Mouse (Mus musculus): ENCODE measurements around the gene Spock1. TPM values are rescaled to one million over a fixed set of nuclear protein-coding genes. Genes with fewer than 3 reads are reported as not detected.

Spock1 gene
- polyA plus RNA-seq, 1 experiment from 2014 or later, result 31.2 TPM

GRCm38 (mm10) chr13:57549743-57550142 lies 358.4 kb downstream of the Spock1 start:
- Histone ChIP-seq H3K9me3 (replicated peaks; ENCODE audit: control insufficient read depth, low read length) (no peaks in the 10 kb centered on the region), H3K27me3 (replicated peaks; ENCODE audit: control insufficient read depth, insufficient read depth, low read length) (no peaks in the 10 kb centered on the region), H3K36me3 (ENCODE audit: control insufficient read depth, insufficient read depth, low read length) (no peaks in the 10 kb centered on the region), H3K4me1 (ENCODE audit: control insufficient read depth, insufficient read depth, low read length) (no peaks in the 10 kb centered on the region), H3K9ac (ENCODE audit: low read length) (no peak overlapping the region), H3K27ac (ENCODE audit: low read depth, low read length) (no peak overlapping the region), H3K4me3 (ENCODE audit: low read depth, low read length) (no peak overlapping the region), H3K4me2 (ENCODE audit: low read length) (no peak overlapping the region)
- WGBS, result 24% methylated on average over 5 of the region's 5 CpGs
- DNase-seq (ENCODE audit: low spot score) (peak; percentile 58), ATAC-seq (no peak)

DNA sequence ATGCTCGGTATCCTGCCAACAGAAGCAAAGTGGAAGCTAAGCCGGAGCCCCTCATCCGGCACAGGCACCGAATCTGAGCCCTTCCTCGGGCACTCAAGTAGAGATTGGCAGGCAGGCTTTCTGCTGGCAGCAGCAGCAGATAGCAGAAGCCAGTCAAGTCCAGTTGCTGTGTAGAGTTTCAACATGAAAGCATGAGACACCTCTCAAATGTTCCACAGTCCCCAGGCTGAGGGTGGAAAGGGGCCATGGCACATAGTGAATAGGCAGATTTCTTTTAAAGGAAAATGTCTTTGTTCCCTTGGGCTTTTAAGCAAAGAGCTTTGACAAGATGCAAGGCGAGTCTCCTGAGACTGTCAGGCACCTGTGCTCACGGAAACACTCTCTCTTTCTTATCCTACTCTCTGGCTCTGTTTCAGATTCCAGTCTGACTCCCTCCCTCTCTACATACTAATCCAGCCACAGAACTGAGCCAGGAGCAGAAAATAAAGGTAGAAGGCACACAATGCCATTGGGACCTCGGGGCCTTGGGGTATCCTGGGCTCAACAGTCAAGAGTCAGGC lies 371.1 kb downstream of the Spock1 start:
- no peak overlapping the region for H3K4me2 ChIP-seq (ENCODE audit: low read length)
- no peak overlapping the region for H3K9ac ChIP-seq (ENCODE audit: low read length)
- H3K4me1 ChIP-seq (ENCODE audit: control insufficient read depth, insufficient read depth, low read length), result no peaks in the 10 kb centered on the region
- ATAC-seq (no peak), DNase-seq (ENCODE audit: low spot score) (peak; percentile 23)
- no peaks in the 10 kb centered on the region for H3K9me3 ChIP-seq (replicated peaks; ENCODE audit: control insufficient read depth, low read length)
- no peak overlapping the region for H3K27ac ChIP-seq (ENCODE audit: low read depth, low read length)
- 70% methylated on average over 8 of the region's 8 CpGs for WGBS
- no peak overlapping the region for H3K4me3 ChIP-seq (ENCODE audit: low read depth, low read length)
- H3K27me3 ChIP-seq (replicated peaks; ENCODE audit: control insufficient read depth, insufficient read depth, low read length), result no peaks in the 10 kb centered on the region
- no peaks in the 10 kb centered on the region for H3K36me3 ChIP-seq (ENCODE audit: control insufficient read depth, insufficient read depth, low read length)

- Histone ChIP-seq H3K4me1 (ENCODE audit: control insufficient read depth, insufficient read depth, low read length) (no peaks in the 10 kb centered on the region), H3K4me3 (ENCODE audit: low read depth, low read length) (no peak overlapping the region), H3K36me3 (ENCODE audit: control insufficient read depth, insufficient read depth, low read length) (no peaks in the 10 kb centered on the region), H3K27ac (ENCODE audit: low read depth, low read length) (no peak overlapping the region), H3K27me3 (replicated peaks; ENCODE audit: control insufficient read depth, insufficient read depth, low read length) (no peaks in the 10 kb centered on the region), H3K9me3 (replicated peaks; ENCODE audit: control insufficient read depth, low read length) (no peaks in the 10 kb centered on the region), H3K4me2 (ENCODE audit: low read length) (no peak overlapping the region), H3K9ac (ENCODE audit: low read length) (no peak overlapping the region)
- DNase-seq (ENCODE audit: low spot score) (no peak), ATAC-seq (no peak)
- WGBS, result 95% methylated on average over 7 of the region's 7 CpGs
Measured at GRCm38 (mm10) chr13:57534325-57534724, 373.8 kb downstream of the Spock1 start.

- Histone ChIP-seq H3K36me3 (ENCODE audit: control insufficient read depth, insufficient read depth, low read length) (no peaks in the 10 kb centered on the region), H3K4me1 (ENCODE audit: control insufficient read depth, insufficient read depth, low read length) (no peaks in the 10 kb centered on the region), H3K27ac (ENCODE audit: low read depth, low read length) (no peak overlapping the region), H3K4me3 (ENCODE audit: low read depth, low read length) (no peak overlapping the region), H3K9me3 (replicated peaks; ENCODE audit: control insufficient read depth, low read length) (no peaks in the 10 kb centered on the region), H3K4me2 (ENCODE audit: low read length) (no peak overlapping the region), H3K9ac (ENCODE audit: low read length) (no peak overlapping the region), H3K27me3 (replicated peaks; ENCODE audit: control insufficient read depth, insufficient read depth, low read length) (no peaks in the 10 kb centered on the region)
- DNase-seq (ENCODE audit: low spot score) (no peak), ATAC-seq (no peak)
Measured at GRCm38 (mm10) chr13:57525946-57526345, 382.2 kb downstream of the Spock1 start.

GRCm38 (mm10) chr13:57524546-57524945 lies 383.6 kb downstream of the Spock1 start:
- Histone ChIP-seq H3K4me2 (ENCODE audit: low read length) (no peak overlapping the region), H3K36me3 (ENCODE audit: control insufficient read depth, insufficient read depth, low read length) (no peaks in the 10 kb centered on the region), H3K27me3 (replicated peaks; ENCODE audit: control insufficient read depth, insufficient read depth, low read length) (no peaks in the 10 kb centered on the region), H3K4me1 (ENCODE audit: control insufficient read depth, insufficient read depth, low read length) (peaks cover 7% of the 10 kb centered on the region; the same call in 1 of the 2 replicates), H3K4me3 (ENCODE audit: low read depth, low read length) (no peak overlapping the region), H3K9ac (ENCODE audit: low read length) (no peak overlapping the region), H3K27ac (ENCODE audit: low read depth, low read length) (no peak overlapping the region), H3K9me3 (replicated peaks; ENCODE audit: control insufficient read depth, low read length) (no peaks in the 10 kb centered on the region)
- ATAC-seq (no peak), DNase-seq (ENCODE audit: low spot score) (no peak)
- 69% methylated on average over 3 of the region's 3 CpGs for WGBS

DNA sequence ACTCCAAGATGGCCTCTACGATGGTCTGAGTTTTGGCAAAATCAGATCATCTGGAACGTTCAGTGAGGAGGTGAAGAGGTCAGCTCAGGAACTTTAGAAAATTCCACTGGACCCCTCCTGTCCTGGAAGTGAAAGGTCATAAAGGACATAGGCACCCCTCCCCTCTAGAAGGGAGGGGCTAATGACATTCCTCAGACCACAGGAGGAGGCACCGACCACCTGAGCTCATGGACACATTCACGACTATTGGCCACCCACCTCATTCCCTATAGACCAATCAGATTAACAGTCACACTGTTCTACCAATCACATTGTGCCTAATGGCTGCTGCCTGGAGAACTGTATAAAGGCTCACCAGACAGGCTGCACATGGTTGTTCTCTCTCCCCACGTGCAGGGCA lies 384.8 kb downstream of the Spock1 start:
- ATAC-seq (no peak), DNase-seq (ENCODE audit: low spot score) (no peak)
- Histone ChIP-seq H3K27me3 (replicated peaks; ENCODE audit: control insufficient read depth, insufficient read depth, low read length) (no peaks in the 10 kb centered on the region), H3K9me3 (replicated peaks; ENCODE audit: control insufficient read depth, low read length) (no peaks in the 10 kb centered on the region), H3K4me2 (ENCODE audit: low read length) (no peak overlapping the region), H3K4me1 (ENCODE audit: control insufficient read depth, insufficient read depth, low read length) (peaks cover 7% of the 10 kb centered on the region; the same call in 1 of the 2 replicates), H3K9ac (ENCODE audit: low read length) (no peak overlapping the region), H3K27ac (ENCODE audit: low read depth, low read length) (no peak overlapping the region), H3K36me3 (ENCODE audit: control insufficient read depth, insufficient read depth, low read length) (no peaks in the 10 kb centered on the region), H3K4me3 (ENCODE audit: low read depth, low read length) (no peak overlapping the region)
- 83% methylated on average over 5 of the region's 5 CpGs for WGBS

- ATAC-seq (no peak), DNase-seq (ENCODE audit: low spot score) (no peak)
- no peaks in the 10 kb centered on the region for H3K9me3 ChIP-seq (replicated peaks; ENCODE audit: control insufficient read depth, low read length)
- no peaks in the 10 kb centered on the region for H3K36me3 ChIP-seq (ENCODE audit: control insufficient read depth, insufficient read depth, low read length)
- no peaks in the 10 kb centered on the region for H3K27me3 ChIP-seq (replicated peaks; ENCODE audit: control insufficient read depth, insufficient read depth, low read length)
- WGBS, result 85% methylated on average over 4 of the region's 4 CpGs
- H3K4me2 ChIP-seq (ENCODE audit: low read length), result no peak overlapping the region
- peaks cover 7% of the 10 kb centered on the region; the same call in 1 of the 2 replicates for H3K4me1 ChIP-seq (ENCODE audit: control insufficient read depth, insufficient read depth, low read length)
- H3K9ac ChIP-seq (ENCODE audit: low read length), result no peak overlapping the region
- H3K27ac ChIP-seq (ENCODE audit: low read depth, low read length), result no peak overlapping the region
- no peak overlapping the region for H3K4me3 ChIP-seq (ENCODE audit: low read depth, low read length)
Measured at GRCm38 (mm10) chr13:57522319-57522718, 385.8 kb downstream of the Spock1 start.

GRCm38 (mm10) chr13:57521152-57521551 lies 387.0 kb downstream of the Spock1 start:
- H3K4me1 ChIP-seq (ENCODE audit: control insufficient read depth, insufficient read depth, low read length), result peaks cover 7% of the 10 kb centered on the region; the same call in 1 of the 2 replicates
- 10% methylated on average over 3 of the region's 3 CpGs for WGBS
- no peaks in the 10 kb centered on the region for H3K36me3 ChIP-seq (ENCODE audit: control insufficient read depth, insufficient read depth, low read length)
- H3K9me3 ChIP-seq (replicated peaks; ENCODE audit: control insufficient read depth, low read length), result no peaks in the 10 kb centered on the region
- DNase-seq (ENCODE audit: low spot score), result peak; percentile 73
- peak; percentile 52; the same call in 1 of the 2 replicates for ATAC-seq
- H3K27ac ChIP-seq (ENCODE audit: low read depth, low read length), result no peak overlapping the region
- no peak overlapping the region for H3K4me3 ChIP-seq (ENCODE audit: low read depth, low read length)
- no peak overlapping the region for H3K9ac ChIP-seq (ENCODE audit: low read length)
- H3K4me2 ChIP-seq (ENCODE audit: low read length), result no peak overlapping the region
- H3K27me3 ChIP-seq (replicated peaks; ENCODE audit: control insufficient read depth, insufficient read depth, low read length), result no peaks in the 10 kb centered on the region

DNA sequence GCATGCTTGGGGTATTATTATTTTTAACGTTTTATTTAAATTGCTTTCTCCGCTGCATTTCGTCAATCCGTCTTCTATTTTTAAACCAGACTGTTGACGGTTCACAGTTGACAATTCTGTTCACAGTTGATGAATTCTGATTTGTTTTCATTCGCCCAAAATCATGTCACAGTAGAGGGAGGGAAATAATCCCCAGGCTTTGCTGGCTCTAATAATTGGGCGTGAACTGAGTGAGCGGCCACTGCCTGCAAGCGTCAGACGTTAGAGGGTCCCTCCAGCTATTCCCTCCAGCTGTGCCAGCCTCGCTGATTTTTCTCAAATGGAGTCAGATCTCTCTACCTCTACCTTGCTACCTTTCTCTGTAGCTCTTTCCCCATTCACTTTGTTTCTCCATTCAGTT lies 388.3 kb downstream of the Spock1 start:
- no peak overlapping the region for H3K9ac ChIP-seq (ENCODE audit: low read length)
- WGBS, result 34% methylated on average over 11 of the region's 11 CpGs
- no peak overlapping the region for H3K4me3 ChIP-seq (ENCODE audit: low read depth, low read length)
- H3K4me2 ChIP-seq (ENCODE audit: low read length), result no peak overlapping the region
- DNase-seq (ENCODE audit: low spot score) (peak; percentile 49), ATAC-seq (no peak)
- no peaks in the 10 kb centered on the region for H3K9me3 ChIP-seq (replicated peaks; ENCODE audit: control insufficient read depth, low read length)
- H3K4me1 ChIP-seq (ENCODE audit: control insufficient read depth, insufficient read depth, low read length), result peaks cover 7% of the 10 kb centered on the region; the same call in 1 of the 2 replicates
- H3K36me3 ChIP-seq (ENCODE audit: control insufficient read depth, insufficient read depth, low read length), result no peaks in the 10 kb centered on the region
- no peak overlapping the region for H3K27ac ChIP-seq (ENCODE audit: low read depth, low read length)
- H3K27me3 ChIP-seq (replicated peaks; ENCODE audit: control insufficient read depth, insufficient read depth, low read length), result no peaks in the 10 kb centered on the region

Measured in forebrain, embryonic 14.5 days (tissue).